Mouse (Mus musculus) liver (tissue): ENCODE results near the gene Gm9195.

Experiments used
- DNase-seq: peaks from one replicate; pipeline ENCODE4 v3.0.0-alpha.2; 2020; ENCODE audit warnings: mixed read lengths

The Gm9195 gene

DNA sequence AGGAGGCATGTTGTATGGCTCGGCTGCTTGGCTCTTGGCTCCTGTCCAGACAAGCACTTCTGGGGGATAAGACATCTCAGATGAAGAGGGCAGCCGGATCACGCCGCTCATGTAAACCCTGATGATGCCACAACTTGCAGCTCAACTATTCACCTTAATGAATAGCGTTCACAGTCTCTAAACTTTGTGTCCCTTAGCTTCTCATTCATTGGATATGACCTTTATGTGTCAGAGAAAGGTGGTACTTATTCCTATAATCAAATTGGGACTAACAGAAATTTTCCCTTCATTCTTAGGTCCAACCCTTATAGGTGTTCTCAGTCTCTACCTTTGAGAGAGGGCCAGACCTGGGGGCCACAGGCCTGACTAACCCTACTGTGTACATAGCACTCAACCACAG lies at the start of gene Gm9195:
TSS of gene Gm9195 (minus strand) at position 101 of the 400 bp plus-strand sequence.
- no peak for DNase-seq

DNA sequence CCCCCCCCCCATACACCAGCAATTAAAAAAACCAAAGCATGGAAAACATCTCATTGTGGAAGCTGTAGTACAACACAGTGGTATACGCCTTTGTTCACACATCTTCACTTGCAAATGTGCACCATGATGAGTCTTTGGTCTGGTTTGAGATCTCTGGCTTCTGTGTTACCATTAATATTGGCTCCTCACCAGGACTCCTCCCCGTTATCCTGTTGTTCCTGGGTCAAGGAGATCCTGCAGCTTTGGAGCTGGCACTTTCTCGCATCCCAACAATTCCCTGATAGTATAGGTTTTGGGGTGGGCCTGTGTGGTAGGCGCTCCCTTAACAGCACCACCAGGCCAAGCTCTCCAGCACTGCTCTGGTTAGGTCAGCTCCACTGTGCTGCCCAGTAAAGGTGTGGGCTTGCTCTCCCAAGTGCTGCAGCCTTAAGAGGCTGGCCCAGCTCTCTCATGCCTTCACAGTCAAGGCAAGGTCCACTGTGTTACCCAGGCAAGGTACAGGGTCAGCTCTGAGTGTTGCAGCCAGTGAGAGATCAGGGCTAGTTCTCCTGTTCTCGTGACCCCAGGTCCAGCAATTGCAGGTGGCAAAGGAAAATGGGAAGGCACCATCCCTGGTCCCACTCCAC lies 44.9 kb upstream of the Gm9195 start:
- no peak for DNase-seq

GRCm38 (mm10) chr14:72533862-72534261 lies 42.2 kb upstream of the Gm9195 start:
- DNase-seq: no peak

- no peak for DNase-seq
These were observed 40.6 kb upstream of the Gm9195 start for GRCm38 (mm10) chr14:72532028-72532917.

DNA sequence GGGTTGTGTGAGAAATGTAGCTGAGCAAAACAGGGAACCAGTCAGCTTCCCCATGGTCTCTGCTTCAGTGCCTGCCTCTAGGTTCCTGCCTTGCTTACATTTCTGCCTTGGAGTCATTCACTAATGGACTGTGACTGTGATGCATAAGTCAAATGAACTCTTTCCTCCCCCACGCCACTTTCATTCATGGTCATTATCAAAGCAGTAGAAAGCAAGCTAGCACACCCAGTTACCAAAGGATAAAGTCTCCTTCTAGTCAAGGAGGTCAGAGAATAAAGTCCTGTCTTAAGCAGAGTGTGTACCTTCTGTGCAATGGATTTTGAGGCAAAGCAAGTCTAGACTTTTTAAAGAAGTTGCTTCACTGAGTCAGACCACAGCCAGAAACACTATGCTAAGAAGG lies 35.5 kb upstream of the Gm9195 start:
- DNase-seq: no peak

GRCm38 (mm10) chr14:72519561-72519960 lies 27.9 kb upstream of the Gm9195 start:
- no peak for DNase-seq

GRCm38 (mm10) chr14:72518786-72519185 lies 27.1 kb upstream of the Gm9195 start:
- DNase-seq: no peak

GRCm38 (mm10) chr14:72516376-72516775 lies 24.7 kb upstream of the Gm9195 start:
- peak; percentile 31 for DNase-seq

GRCm38 (mm10) chr14:72506723-72507420 lies 15.2 kb upstream of the Gm9195 start:
- no peak for DNase-seq

- DNase-seq: peak; percentile 4
These were observed 14.5 kb upstream of the Gm9195 start for GRCm38 (mm10) chr14:72506018-72506722.

DNA sequence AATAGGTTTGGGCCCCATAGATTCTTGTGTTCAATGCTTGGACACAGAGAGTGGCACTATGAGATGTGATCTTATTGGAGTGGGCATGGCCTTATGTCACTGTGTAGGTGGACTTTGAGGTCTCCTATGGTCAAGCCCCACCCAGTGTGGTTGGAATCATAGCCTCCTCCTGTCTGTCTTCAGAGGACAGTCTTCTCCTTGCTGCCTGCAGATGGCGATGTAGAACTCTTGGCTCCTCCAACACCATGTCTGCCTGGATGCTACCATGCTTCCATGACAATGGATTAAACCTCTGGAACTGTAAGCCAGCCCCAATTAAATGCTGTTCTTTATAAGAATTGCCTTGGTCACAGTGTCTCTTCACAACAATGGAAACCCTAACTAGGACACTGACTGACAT lies 13.3 kb upstream of the Gm9195 start:
- no peak for DNase-seq

DNA sequence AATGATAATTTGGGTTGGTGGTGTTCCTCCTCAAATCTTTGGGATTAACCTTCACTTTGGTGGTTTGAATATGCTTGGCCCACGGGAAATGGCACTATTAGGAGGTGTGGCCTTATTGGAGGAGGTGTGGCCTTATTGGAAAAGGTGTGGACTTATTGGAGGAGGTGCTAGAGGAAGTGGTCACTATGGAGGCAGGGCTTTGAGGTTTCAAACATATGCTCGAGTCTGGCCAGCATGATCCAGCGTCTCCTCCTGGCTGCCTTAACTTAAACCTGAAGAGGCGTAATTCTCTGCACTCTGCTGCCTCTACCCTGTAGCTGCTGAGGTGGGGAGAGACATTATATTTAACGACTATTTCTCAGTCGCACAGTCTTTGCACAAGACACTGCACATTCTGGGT lies 11.6 kb upstream of the Gm9195 start:
- DNase-seq: no peak

GRCm38 (mm10) chr14:72493775-72494174 lies 2.1 kb upstream of the Gm9195 start:
- DNase-seq: no peak

DNA sequence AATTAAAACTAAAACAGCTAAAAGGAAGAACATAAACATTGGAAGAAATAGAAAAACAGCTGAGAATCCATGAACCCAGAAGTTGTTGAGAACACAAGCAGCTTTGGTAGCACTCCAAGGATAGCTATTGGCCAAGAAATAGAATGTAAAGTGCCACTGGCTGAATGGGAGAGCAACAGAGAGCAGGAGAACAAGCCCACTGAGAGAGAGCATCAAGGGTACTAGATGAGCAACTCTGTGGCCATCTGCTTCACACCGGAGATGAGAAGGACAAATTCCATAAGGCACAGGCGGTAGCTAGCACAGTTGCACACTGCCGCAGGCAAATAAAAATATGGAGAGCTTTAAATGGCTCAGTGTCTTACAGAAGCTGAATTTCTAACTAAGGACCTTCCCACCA lies 1.3 kb downstream of the Gm9195 start:
- no peak for DNase-seq

DNA sequence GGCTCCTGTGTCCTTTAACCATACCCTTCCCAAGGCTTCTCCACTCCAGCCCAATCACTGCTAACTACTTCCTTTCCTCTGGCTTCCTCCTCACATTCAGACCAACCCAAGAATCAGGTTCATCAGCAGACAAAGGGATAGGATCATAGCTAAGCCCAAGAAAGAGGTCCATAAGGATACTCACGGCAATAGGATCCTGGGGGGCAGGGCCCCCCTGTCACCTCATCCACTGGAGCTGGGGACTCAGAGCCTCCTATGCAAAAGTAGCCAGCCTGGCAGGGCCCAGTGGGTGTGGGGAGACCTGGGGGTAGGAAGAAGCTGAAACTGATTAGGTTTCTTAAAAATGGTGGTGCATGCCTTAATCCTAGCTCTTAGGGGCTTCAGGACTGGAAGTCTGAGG lies 17.1 kb downstream of the Gm9195 start:
- DNase-seq: no peak

DNA sequence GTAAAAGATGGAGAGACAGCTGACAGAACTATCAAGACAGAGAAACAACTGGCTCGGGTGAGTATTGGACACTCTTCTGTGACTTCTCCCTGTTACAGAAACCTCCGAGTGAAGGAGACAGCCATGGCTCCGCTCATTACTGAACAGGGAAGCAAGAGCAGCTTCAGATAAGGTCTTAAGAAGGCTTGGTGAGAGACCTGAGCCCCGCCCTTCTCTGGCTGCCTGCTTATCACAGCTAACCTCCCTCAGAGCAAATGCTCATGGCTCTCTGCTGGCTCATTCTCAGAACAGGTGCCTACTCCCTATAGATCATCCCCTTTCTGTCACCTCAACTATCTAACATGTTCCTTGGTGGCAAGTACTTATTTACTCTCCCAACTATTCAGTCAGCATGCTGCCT lies 23.2 kb downstream of the Gm9195 start:
- peak; percentile 23 for DNase-seq

GRCm38 (mm10) chr14:72466384-72466783 lies 25.3 kb downstream of the Gm9195 start:
- no peak for DNase-seq

- no peak for DNase-seq
These were observed 30.0 kb downstream of the Gm9195 start for GRCm38 (mm10) chr14:72461591-72461990.

GRCm38 (mm10) chr14:72460291-72460690 lies 31.3 kb downstream of the Gm9195 start:
- DNase-seq: no peak

GRCm38 (mm10) chr14:72458930-72459329 lies 32.7 kb downstream of the Gm9195 start:
- DNase-seq: no peak

- DNase-seq: no peak
These were observed 44.2 kb downstream of the Gm9195 start for GRCm38 (mm10) chr14:72447141-72448091.

DNA sequence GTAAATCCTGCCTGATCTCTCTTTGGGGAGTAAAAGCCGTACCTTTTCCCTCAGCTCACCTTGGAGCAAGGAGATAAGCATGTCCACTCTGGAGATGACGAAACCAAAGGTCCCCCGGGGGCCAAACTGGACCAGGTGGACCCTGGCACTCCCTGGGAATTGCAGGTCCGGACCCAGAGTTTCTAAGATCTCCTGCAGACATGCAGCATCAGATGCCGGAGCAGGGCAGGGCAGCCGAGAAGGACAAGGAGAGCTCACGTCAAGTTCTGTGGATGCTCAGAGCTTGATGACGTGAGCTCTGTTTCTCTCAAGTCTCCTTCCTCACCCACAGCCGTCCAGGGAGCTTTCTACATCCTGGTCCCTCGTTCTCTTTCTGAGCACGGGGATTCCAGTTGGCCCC lies 48.7 kb downstream of the Gm9195 start:
- DNase-seq: no peak
